27 mouse cellular contexts compared by ENCODE assay signal in the genomic region with DNA sequence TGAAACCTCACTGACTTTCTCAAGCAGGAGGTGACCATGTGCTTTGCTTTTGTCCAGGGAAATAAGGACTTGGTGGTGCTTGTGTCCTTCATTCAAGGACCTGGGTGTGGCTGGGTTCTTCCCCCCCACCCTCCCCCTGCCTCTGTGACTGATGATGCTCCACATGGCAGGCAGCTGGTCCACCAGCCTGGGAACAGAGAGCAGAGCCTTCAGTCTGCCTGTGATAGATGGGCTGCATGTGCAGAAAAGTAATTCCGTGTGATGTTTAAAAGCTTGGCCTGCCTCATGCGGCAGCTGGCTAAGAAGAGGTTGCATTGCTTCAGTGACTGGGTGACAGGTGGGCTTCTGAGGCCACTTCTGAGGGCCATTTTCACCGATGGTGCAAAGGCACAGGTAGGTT. TPM values are rescaled to one million over a fixed set of nuclear protein-coding genes. Genes with fewer than 3 reads are reported as not detected.
DNase-seq lines count a peak whose midpoint lies in the region; ATAC-seq and TF ChIP-seq lines count a peak whose summit lies in the region.
"Had no signal": no experiment of that assay in that cellular context is flagged by ENCODE, and none has a peak within 500 bp of the region (broad histone marks: within the 10 kb centered on the region; RNA-seq: fewer than 3 reads in every experiment).

No protein-coding gene starts in this region.

- peak; percentile 17 for DNase-seq in midbrain, postnatal 0 days (ENCODE audit: low spot score)
- DNase-seq in midbrain, embryonic 14.5 days, result no peak
- DNase-seq in limb, embryonic 10.5 days (ENCODE audit: low spot score), result peak; percentile 35
- no peak for DNase-seq in gastrocnemius, adult 8-10 months (ENCODE audit: low spot score in 2 of 2)
- DNase-seq in thymus, postnatal 36 days, result no peak
- DNase-seq: adrenal gland, adult 2 months; cerebellum, adult 18-20 months; cerebellum, postnatal 14 days; gastrocnemius, postnatal 14 days; heart, adult 18-20 months; heart, postnatal 14 days; kidney, adult 2 months; layer of hippocampus, adult 9-11 months; lung, embryonic 14.5 days; lung, postnatal 36 days; right cerebral cortex, postnatal 4 days; thymus, postnatal 14 days had no signal

- H3K4me3 ChIP-seq in midbrain, postnatal 0 days (ENCODE audit: low read depth, low read length), result no peak overlapping the region
- no peak overlapping the region for H3K4me3 ChIP-seq in midbrain, embryonic 14.5 days (replicated peaks; ENCODE audit: low read depth, low read length)
- H3K4me3 ChIP-seq in hindbrain, embryonic 13.5 days, result no peak overlapping the region
- no peak overlapping the region for H3K4me3 ChIP-seq in limb, embryonic 10.5 days
- H3K4me3 ChIP-seq: forebrain, embryonic 13.5 days; heart, embryonic 13.5 days; limb, embryonic 15.5 days; midbrain, embryonic 10.5 days had no signal

- H3K27ac ChIP-seq in midbrain, postnatal 0 days (ENCODE audit: low read depth, low read length), result no peak overlapping the region
- H3K27ac ChIP-seq in midbrain, embryonic 14.5 days (replicated peaks; ENCODE audit: low read depth, low read length), result no peak overlapping the region
- H3K27ac ChIP-seq in hindbrain, embryonic 13.5 days, result no peak overlapping the region
- no peak overlapping the region for H3K27ac ChIP-seq in limb, embryonic 10.5 days
- H3K27ac ChIP-seq: forebrain, embryonic 13.5 days; heart, embryonic 13.5 days; kidney, postnatal 0 days; limb, embryonic 15.5 days; liver, embryonic 14.5 days; midbrain, embryonic 10.5 days had no signal

- H3K36me3 ChIP-seq in midbrain, postnatal 0 days (ENCODE audit: insufficient read depth, low read length), result peaks cover 5% of the 10 kb centered on the region
- no peaks in the 10 kb centered on the region; the same call in 1 of the 2 replicates for H3K36me3 ChIP-seq in midbrain, embryonic 14.5 days (ENCODE audit: control insufficient read depth, insufficient read depth, low read length)
- H3K36me3 ChIP-seq in hindbrain, embryonic 13.5 days, result no peaks in the 10 kb centered on the region
- no peaks in the 10 kb centered on the region for H3K36me3 ChIP-seq in limb, embryonic 10.5 days
- H3K36me3 ChIP-seq: heart, embryonic 13.5 days; limb, embryonic 15.5 days; midbrain, embryonic 10.5 days had no signal

- no peak overlapping the region for H3K4me2 ChIP-seq in midbrain, postnatal 0 days (ENCODE audit: low read depth, low read length, poor library complexity, severe bottlenecking)
- H3K4me2 ChIP-seq in midbrain, embryonic 14.5 days (ENCODE audit: low read length), result no peak overlapping the region
- no peak overlapping the region for H3K4me2 ChIP-seq in hindbrain, embryonic 13.5 days
- H3K4me2 ChIP-seq: forebrain, embryonic 13.5 days; heart, embryonic 13.5 days; limb, embryonic 15.5 days; lung, embryonic 14.5 days had no signal

- no peak for ATAC-seq in midbrain, postnatal 0 days (ENCODE audit: low FRiP score)
- no peak for ATAC-seq in midbrain, embryonic 14.5 days (ENCODE audit: low FRiP score, low TSS enrichment)
- ATAC-seq in hindbrain, embryonic 13.5 days (ENCODE audit: low FRiP score), result peak; percentile 62; the same call in 1 of the 2 replicates
- ATAC-seq in granulocyte monocyte progenitor cell, adult 5-6 weeks (replicated peaks; ENCODE audit: poor library complexity, severe bottlenecking), result no peak
- ATAC-seq: forebrain, embryonic 13.5 days; inflammation-experienced regulatory T-cells, adult 6 months had no signal

- H3K4me1 ChIP-seq in midbrain, postnatal 0 days (ENCODE audit: insufficient read depth, low read length), result no peaks in the 10 kb centered on the region
- H3K4me1 ChIP-seq in midbrain, embryonic 14.5 days (ENCODE audit: control insufficient read depth, insufficient read depth, low read length), result 0 out of 2 replicates have a peak, but pooled peaks cover 4% of the 10 kb centered on the region
- peaks cover 16% of the 10 kb centered on the region for H3K4me1 ChIP-seq in hindbrain, embryonic 13.5 days (replicated peaks)
- H3K4me1 ChIP-seq in limb, embryonic 10.5 days, result peaks cover 5% of the 10 kb centered on the region
- H3K4me1 ChIP-seq: heart, embryonic 13.5 days had no signal

- 72% methylated on average over 3 of the region's 3 CpGs for WGBS in midbrain, postnatal 0 days
- WGBS in midbrain, embryonic 14.5 days, result 85% methylated on average over 3 of the region's 3 CpGs
- WGBS in hindbrain, embryonic 13.5 days, result 43% methylated on average over 3 of the region's 3 CpGs
- 48% methylated on average over 3 of the region's 3 CpGs for WGBS in limb, embryonic 10.5 days

- H3K9me3 ChIP-seq in midbrain, postnatal 0 days (ENCODE audit: low read length), result no peaks in the 10 kb centered on the region
- H3K9me3 ChIP-seq in midbrain, embryonic 14.5 days (ENCODE audit: control insufficient read depth, low read length), result no peaks in the 10 kb centered on the region
- H3K9me3 ChIP-seq in hindbrain, embryonic 13.5 days, result no peaks in the 10 kb centered on the region
- no peaks in the 10 kb centered on the region for H3K9me3 ChIP-seq in limb, embryonic 10.5 days (replicated peaks)
- H3K9me3 ChIP-seq: forebrain, embryonic 13.5 days; heart, embryonic 13.5 days; limb, embryonic 15.5 days; midbrain, embryonic 10.5 days had no signal

- H3K27me3 ChIP-seq in midbrain, postnatal 0 days (ENCODE audit: insufficient read depth, low read length), result no peaks in the 10 kb centered on the region
- no peaks in the 10 kb centered on the region for H3K27me3 ChIP-seq in midbrain, embryonic 14.5 days (ENCODE audit: control insufficient read depth, insufficient read depth, low read length)
- H3K27me3 ChIP-seq in hindbrain, embryonic 13.5 days, result 0 out of 2 replicates have a peak, but pooled peaks cover 4% of the 10 kb centered on the region
- H3K27me3 ChIP-seq in limb, embryonic 10.5 days (ENCODE audit: low read depth, poor library complexity, severe bottlenecking), result 0 out of 2 replicates have a peak, but pooled peaks cover 4% of the 10 kb centered on the region
- H3K27me3 ChIP-seq: forebrain, embryonic 13.5 days; limb, embryonic 15.5 days had no signal

- H3K9ac ChIP-seq in midbrain, postnatal 0 days (replicated peaks; ENCODE audit: low read length, poor library complexity, severe bottlenecking), result no peak overlapping the region
- H3K9ac ChIP-seq in midbrain, embryonic 14.5 days (replicated peaks; ENCODE audit: low read length), result no peak overlapping the region
- H3K9ac ChIP-seq in hindbrain, embryonic 13.5 days, result no peak overlapping the region
- H3K9ac ChIP-seq: forebrain, embryonic 13.5 days; heart, embryonic 13.5 days; limb, embryonic 15.5 days; liver, embryonic 14.5 days; lung, embryonic 14.5 days had no signal

- TF ChIP-seq CTCF in midbrain, postnatal 0 days (IDR thresholded peaks at IDR 0.05), result no peak

RNA-seq across cellular contexts. Expression of a gene that starts 12.6 kb away (rescaled TPM):
- total RNA-seq in midbrain, postnatal 0 days (2014; rRNA removed), result 36.8 and 37.9 TPM in 2 replicates
- 17.9 and 21.2 TPM in 2 replicates for polyA plus RNA-seq in midbrain, postnatal 0 days (2015; fragmentation: Nextera tagmentation; extraction: Ambion mirVana)
- polyA plus RNA-seq in midbrain, embryonic 14.5 days (2014; fragmentation: Nextera tagmentation; extraction: Ambion mirVana), result 21.3 and 24.3 TPM in 2 replicates
- 15.4 and 15.7 TPM in 2 replicates for polyA plus RNA-seq in hindbrain, embryonic 13.5 days (2015; fragmentation: Nextera tagmentation; extraction: Ambion mirVana)
- polyA plus RNA-seq in limb, embryonic 10.5 days (2016; fragmentation: Nextera tagmentation; extraction: Ambion mirVana), result 0.09 and 0.20 TPM in 2 replicates
- under 1 TPM in 2 of 4 experiments, not detected in 2; 0.05 to 0.09 TPM for total RNA-seq in gastrocnemius, adult 8-10 months (2022)
- total RNA-seq in granulocyte monocyte progenitor cell, adult 5-6 weeks (2014; fragmentation: Nextera tagmentation), result not detected in 2 replicates
- total RNA-seq in granulocyte monocyte progenitor cell, adult 5-6 weeks (2017), result not detected in 2 replicates
- total RNA-seq: MEL had no signal
- polyA plus RNA-seq: inflammation-experienced regulatory T-cells, adult 6 months had no signal

RNA-seq across cellular contexts. Expression of a gene that starts 55.5 kb away (rescaled TPM):
- total RNA-seq in midbrain, postnatal 0 days (2014; rRNA removed), result 27.0 and 29.6 TPM in 2 replicates
- 10.4 and 11.2 TPM in 2 replicates for polyA plus RNA-seq in midbrain, postnatal 0 days (2015; fragmentation: Nextera tagmentation; extraction: Ambion mirVana)
- 9.2 and 10.1 TPM in 2 replicates for polyA plus RNA-seq in midbrain, embryonic 14.5 days (2014; fragmentation: Nextera tagmentation; extraction: Ambion mirVana)
- 9.0 and 9.8 TPM in 2 replicates for polyA plus RNA-seq in hindbrain, embryonic 13.5 days (2015; fragmentation: Nextera tagmentation; extraction: Ambion mirVana)
- polyA plus RNA-seq in limb, embryonic 10.5 days (2016; fragmentation: Nextera tagmentation; extraction: Ambion mirVana), result 13.6 and 14.7 TPM in 2 replicates
- total RNA-seq in gastrocnemius, adult 8-10 months (2022), result 10 to 100 TPM; 19.8 to 22.6 (median 20.6) TPM
- 16.3 and 18.2 TPM in 2 replicates for total RNA-seq in granulocyte monocyte progenitor cell, adult 5-6 weeks (2014; fragmentation: Nextera tagmentation)
- total RNA-seq in granulocyte monocyte progenitor cell, adult 5-6 weeks (2017), result 9.9 and 10.1 TPM in 2 replicates

Comparison
In these comparisons a context has a peak if more than half of its experiments do, and no peak if none do; other contexts are left out.
1. DNase-seq: peak in midbrain, postnatal 0 days (single experiment) and limb, embryonic 10.5 days (single experiment); none in midbrain, embryonic 14.5 days (single experiment), gastrocnemius, adult 8-10 months (0 of 2) and thymus, postnatal 36 days (0 of 2).
2. RNA of a gene that starts 12.6 kb away (polyA plus RNA-seq): 21.3 to 24.3 TPM in midbrain, embryonic 14.5 days, 17.9 to 21.2 TPM in midbrain, postnatal 0 days and 15.4 to 15.7 TPM in hindbrain, embryonic 13.5 days; 0.09 to 0.20 TPM in limb, embryonic 10.5 days; every median in the first group is over 10 times any median in the second.